Mouse (Mus musculus): ENCODE data around the gene Hist1h2ab. TPM values are rescaled to one million over a fixed set of nuclear protein-coding genes. Genes with fewer than 3 reads are reported as not detected.
"Not testable (repeated sequence)": the region's sequence is repeated elsewhere in the genome, so short reads cannot be mapped to it uniquely, and the experiment has no call there.

Gene Hist1h2ab
- polyA plus RNA-seq (2016; fragmentation: Nextera tagmentation; extraction: Ambion mirVana) = 49.5 and 50.4 TPM in 2 replicates

DNA sequence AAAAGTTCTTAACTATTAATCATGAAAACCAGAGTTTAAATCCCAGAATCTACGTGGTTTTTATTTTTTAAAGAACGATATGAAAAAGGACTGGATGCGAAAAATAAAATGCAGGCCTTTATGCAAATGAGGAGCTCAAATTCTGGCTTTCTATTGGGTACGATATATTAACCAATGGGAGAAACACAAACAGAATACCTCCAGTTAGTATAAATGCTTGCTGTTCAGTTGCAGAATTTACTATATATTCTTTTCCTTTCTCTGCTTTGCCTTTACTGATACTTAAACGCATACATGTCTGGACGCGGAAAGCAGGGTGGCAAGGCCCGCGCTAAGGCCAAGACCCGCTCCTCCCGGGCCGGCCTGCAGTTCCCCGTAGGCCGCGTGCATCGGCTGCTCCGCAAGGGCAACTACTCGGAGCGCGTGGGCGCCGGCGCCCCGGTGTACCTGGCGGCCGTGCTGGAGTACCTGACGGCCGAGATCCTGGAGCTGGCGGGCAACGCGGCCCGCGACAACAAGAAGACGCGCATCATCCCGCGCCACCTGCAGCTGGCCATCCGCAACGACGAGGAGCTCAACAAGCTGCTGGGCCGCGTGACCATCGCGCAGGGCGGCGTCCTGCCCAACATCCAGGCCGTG is at the start of gene Hist1h2ab:
Gene Hist1h2ab, plus strand, starts transcription at position 288 of the 639 bp plus-strand sequence.
- H3K36me3 ChIP-seq (replicated peaks); H3K9me3 ChIP-seq; H3K27me3 ChIP-seq (ENCODE audit: poor library complexity, severe bottlenecking): not testable (repeated sequence)
- peak; percentile 79 for DNase-seq (ENCODE audit: extremely low spot score, low spot score)
- peak within 1 kb of the TSS; percentile 53 for H3K4me3 ChIP-seq
- H3K4me1 ChIP-seq = peaks cover 38% of the 10 kb centered on the region
- peak within 1 kb of the TSS; percentile 98 for H3K27ac ChIP-seq
- WGBS = under 1% methylated on average over 33 of the region's 47 CpGs

DNA sequence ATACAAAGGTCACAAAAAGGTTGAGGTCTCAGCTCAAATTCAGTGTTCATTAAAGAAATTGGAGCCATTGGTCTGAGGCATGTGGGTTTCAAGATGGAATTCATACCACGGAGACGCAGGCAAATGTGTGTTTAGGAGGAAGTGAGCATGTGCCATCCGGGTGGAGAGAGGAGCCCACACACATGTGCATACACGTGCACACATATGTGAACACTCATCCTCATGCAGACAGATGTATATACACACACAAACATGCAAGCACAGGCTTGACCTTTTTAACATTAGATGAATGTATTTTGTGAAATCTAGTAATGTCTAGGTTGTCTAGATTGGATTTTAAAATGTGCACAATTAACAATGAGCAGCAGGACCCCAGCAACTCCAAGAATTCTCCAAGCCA is 48.7 kb upstream of the Hist1h2ab start:
- 91% methylated on average over 4 of the region's 4 CpGs for WGBS
- peaks cover 3% of the 10 kb centered on the region; the same call in 1 of the 2 replicates for H3K27me3 ChIP-seq (ENCODE audit: poor library complexity, severe bottlenecking)
- H3K4me1 ChIP-seq = peaks cover 23% of the 10 kb centered on the region
- peak; percentile 2 for DNase-seq (ENCODE audit: extremely low spot score, low spot score)
- H3K4me3 ChIP-seq = no peak overlapping the region
- no peak overlapping the region for H3K27ac ChIP-seq
- no peaks in the 10 kb centered on the region for H3K9me3 ChIP-seq
- H3K36me3 ChIP-seq (replicated peaks) = no peaks in the 10 kb centered on the region

- not testable (repeated sequence) for H3K27me3 ChIP-seq (ENCODE audit: poor library complexity, severe bottlenecking); H3K36me3 ChIP-seq (replicated peaks); DNase-seq (ENCODE audit: extremely low spot score, low spot score); H3K9me3 ChIP-seq; H3K27ac ChIP-seq; H3K4me3 ChIP-seq
- peaks cover 17% of the 10 kb centered on the region for H3K4me1 ChIP-seq
- WGBS = 84% methylated on average over 2 of the region's 2 CpGs
Observed at GRCm38 (mm10) chr13:23702801-23703200, 48.1 kb upstream of the Hist1h2ab start.

- Histone ChIP-seq H3K9me3 (no peaks in the 10 kb centered on the region), H3K4me1 (peaks cover 21% of the 10 kb centered on the region), H3K27ac (no peak overlapping the region), H3K4me3 (no peak overlapping the region), H3K27me3 (ENCODE audit: poor library complexity, severe bottlenecking) (peaks cover 23% of the 10 kb centered on the region), H3K36me3 (replicated peaks) (no peaks in the 10 kb centered on the region)
- DNase-seq (ENCODE audit: extremely low spot score, low spot score) = peak; percentile 8
- WGBS = 91% methylated on average over 7 of the region's 7 CpGs
Observed at GRCm38 (mm10) chr13:23705751-23706356, 45.1 kb upstream of the Hist1h2ab start.

DNA sequence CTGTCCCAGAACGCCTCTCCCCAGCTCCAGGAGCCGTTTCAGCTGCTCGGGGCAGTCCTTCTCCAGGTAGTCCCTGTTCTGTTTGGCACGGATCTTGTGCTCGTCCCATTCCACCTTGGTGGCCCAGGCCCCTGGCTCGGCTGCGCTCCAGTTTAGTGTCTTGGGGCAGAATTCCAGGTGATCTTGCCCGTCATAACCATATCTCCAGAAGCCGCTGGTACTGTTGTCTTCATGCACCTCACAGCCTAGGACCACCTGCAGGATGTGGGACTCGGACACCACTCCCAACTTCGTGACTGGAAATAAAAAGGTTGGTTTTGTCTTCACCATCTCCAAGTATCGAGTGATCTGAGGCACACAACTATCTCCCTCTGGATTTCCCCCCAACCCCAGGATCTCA is 44.2 kb upstream of the Hist1h2ab start:
- peaks cover 18% of the 10 kb centered on the region for H3K4me1 ChIP-seq

DNA sequence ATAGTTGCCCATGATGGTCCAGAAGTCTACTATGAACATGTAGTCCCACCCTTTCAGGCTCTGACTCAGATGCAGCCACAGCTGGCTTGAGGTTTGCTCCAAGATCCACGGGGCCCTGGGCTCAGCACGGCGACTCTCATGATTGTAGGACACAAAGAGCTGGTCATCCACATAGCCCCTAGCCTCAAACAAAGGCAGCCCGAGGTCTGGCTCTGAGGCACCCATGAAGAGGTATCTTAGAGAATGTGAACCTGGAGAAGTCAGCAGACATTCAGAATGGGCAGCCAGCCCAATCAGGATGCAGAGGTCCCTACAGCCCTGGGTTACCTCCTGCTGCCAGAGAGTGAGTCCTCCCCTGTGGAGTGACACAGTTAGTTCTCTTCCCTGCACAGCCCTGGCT is 42.9 kb upstream of the Hist1h2ab start:
- Histone ChIP-seq H3K4me1 (peaks cover 18% of the 10 kb centered on the region), H3K27me3 (ENCODE audit: poor library complexity, severe bottlenecking) (peaks cover 38% of the 10 kb centered on the region), H3K36me3 (replicated peaks) (no peaks in the 10 kb centered on the region), H3K27ac (no peak overlapping the region), H3K9me3 (no peaks in the 10 kb centered on the region), H3K4me3 (no peak overlapping the region)
- DNase-seq (ENCODE audit: extremely low spot score, low spot score) = peak; percentile 10
- WGBS = 85% methylated on average over 4 of the region's 4 CpGs

More for the DNA sequence above, 44.2 kb upstream of the Hist1h2ab start:
- Histone ChIP-seq H3K27me3 (ENCODE audit: poor library complexity, severe bottlenecking) (peaks cover 32% of the 10 kb centered on the region), H3K36me3 (replicated peaks) (no peaks in the 10 kb centered on the region), H3K27ac (peak overlapping the region; percentile 37), H3K9me3 (no peaks in the 10 kb centered on the region), H3K4me3 (no peak overlapping the region)
- DNase-seq (ENCODE audit: extremely low spot score, low spot score) = peak; percentile 12
- 92% methylated on average over 12 of the region's 12 CpGs for WGBS

GRCm38 (mm10) chr13:23708654-23709053 is 42.3 kb upstream of the Hist1h2ab start:
- peak; percentile 12 for DNase-seq (ENCODE audit: extremely low spot score, low spot score)
- Histone ChIP-seq H3K4me1 (peaks cover 18% of the 10 kb centered on the region), H3K4me3 (no peak overlapping the region), H3K27me3 (ENCODE audit: poor library complexity, severe bottlenecking) (peaks cover 38% of the 10 kb centered on the region), H3K36me3 (replicated peaks) (no peaks in the 10 kb centered on the region), H3K9me3 (no peaks in the 10 kb centered on the region), H3K27ac (no peak overlapping the region)
- WGBS = 84% methylated on average over 4 of the region's 4 CpGs

DNA sequence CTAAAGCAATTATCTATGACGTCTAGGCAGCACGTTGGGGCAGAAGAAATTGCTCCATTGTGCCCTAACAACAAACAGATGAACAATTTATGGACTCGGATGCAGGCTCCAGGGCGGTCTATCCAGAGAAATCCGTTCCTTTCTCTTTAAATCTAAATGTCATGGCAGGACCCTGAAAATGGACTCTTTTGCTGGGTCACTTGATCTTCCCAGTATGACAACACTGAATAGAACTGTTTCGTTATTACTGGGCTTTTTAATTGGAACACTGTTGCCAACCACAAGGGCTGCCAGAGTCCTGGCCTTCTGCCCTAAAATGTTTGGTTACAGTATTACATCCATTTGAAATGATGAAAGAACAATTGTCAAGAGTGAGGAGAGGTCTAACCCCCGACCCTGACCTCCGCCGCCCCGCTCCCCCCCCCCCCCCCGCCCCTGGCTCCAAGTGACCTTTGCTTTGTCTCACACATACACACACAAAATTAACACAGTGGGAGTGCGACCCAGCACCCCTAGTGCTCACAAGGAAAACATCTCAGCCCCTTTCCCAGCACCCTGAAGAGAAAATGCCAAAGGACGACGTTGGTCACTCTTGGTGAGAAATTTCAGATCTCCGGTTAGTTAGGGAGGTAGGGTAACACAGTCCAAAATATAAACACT is 41.1 kb upstream of the Hist1h2ab start:
- Histone ChIP-seq H3K4me1 (peaks cover 18% of the 10 kb centered on the region), H3K27ac (peak overlapping the region; percentile 76), H3K4me3 (peak overlapping the region; percentile 44), H3K36me3 (replicated peaks) (no peaks in the 10 kb centered on the region), H3K9me3 (no peaks in the 10 kb centered on the region), H3K27me3 (ENCODE audit: poor library complexity, severe bottlenecking) (peaks cover 38% of the 10 kb centered on the region)
- WGBS = 26% methylated on average over 15 of the region's 15 CpGs
- peak; percentile 14 for DNase-seq (ENCODE audit: extremely low spot score, low spot score)

DNA sequence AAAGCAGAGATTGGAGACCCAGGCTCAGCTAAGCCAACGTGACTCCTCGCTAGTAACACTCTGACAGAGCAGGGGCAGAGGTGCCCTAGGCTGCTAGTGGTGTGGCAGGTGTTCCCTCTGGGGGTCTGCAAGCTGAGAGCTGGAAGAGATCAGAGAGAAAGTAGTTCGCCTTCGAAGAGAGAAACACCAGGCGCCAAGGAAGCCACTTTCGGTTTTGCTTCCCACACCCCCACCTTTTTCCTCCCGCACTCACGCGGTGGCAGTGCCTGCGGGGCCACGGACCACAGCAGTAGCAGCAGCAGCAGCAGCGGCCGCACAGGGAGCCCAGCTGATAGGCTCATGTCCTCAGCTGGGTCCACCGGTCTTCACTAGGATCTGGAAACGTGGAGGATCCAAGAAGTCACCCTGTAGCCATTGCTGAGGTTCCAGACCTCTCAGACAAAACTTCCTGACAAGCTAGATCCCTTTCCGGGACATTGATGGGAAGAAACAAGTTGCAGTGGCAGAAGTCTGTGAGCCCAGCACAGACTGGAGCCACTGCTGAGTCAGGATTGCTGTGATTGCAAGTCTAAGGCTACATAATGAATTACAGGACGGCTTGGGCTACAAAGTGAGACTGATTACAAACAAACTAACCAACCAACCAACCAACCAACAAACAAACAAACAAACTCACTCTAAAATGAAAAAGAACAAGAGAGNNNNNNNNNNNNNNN is 40.4 kb upstream of the Hist1h2ab start, which contains the start of gene Hfe:
Gene Hfe, minus strand, starts transcription at position 481 of the 716 bp plus-strand sequence.
- Histone ChIP-seq H3K9me3 (no peaks in the 10 kb centered on the region), H3K4me3 (peak within 1 kb of the TSS; percentile 44), H3K36me3 (replicated peaks) (no peaks in the 10 kb centered on the region), H3K27ac (peak within 1 kb of the TSS; percentile 76), H3K27me3 (ENCODE audit: poor library complexity, severe bottlenecking) (peaks cover 38% of the 10 kb centered on the region), H3K4me1 (peaks cover 20% of the 10 kb centered on the region)
- WGBS = 4% methylated on average over 17 of the region's 17 CpGs
- peak; percentile 44 for DNase-seq (ENCODE audit: extremely low spot score, low spot score)

GRCm38 (mm10) chr13:23716261-23717042 is 34.5 kb upstream of the Hist1h2ab start:
- Histone ChIP-seq H3K36me3 (replicated peaks) (no peaks in the 10 kb centered on the region), H3K27me3 (ENCODE audit: poor library complexity, severe bottlenecking) (peaks cover 9% of the 10 kb centered on the region), H3K9me3 (no peaks in the 10 kb centered on the region), H3K27ac (no peak overlapping the region), H3K4me3 (no peak overlapping the region), H3K4me1 (0 out of 2 replicates have a peak, but pooled peaks cover 2% of the 10 kb centered on the region)
- WGBS = 92% methylated on average over 5 of the region's 5 CpGs
- no peak for DNase-seq (ENCODE audit: extremely low spot score, low spot score)

DNA sequence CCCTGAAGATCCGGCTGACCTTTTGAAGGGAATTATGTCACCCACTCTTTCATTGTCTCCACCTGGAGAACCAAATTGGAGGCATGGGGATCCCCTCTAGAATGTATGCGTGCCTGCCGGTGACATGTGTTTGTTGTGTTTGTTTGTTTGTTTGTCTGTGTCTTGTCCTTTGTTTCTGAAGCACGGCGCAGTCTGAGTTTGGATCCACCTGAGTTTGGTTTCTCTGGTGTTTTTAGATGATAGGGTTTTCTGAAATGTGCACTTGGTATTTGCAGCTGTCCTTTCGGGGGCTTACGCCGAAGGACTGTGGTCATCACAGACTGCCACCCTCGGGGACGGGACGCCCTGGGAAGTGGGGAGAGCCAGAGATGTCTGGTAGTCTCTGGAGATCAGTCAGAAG is 33.8 kb upstream of the Hist1h2ab start:
- Histone ChIP-seq H3K4me1 (0 out of 2 replicates have a peak, but pooled peaks cover 2% of the 10 kb centered on the region), H3K27me3 (ENCODE audit: poor library complexity, severe bottlenecking) (peaks cover 2% of the 10 kb centered on the region; the same call in 1 of the 2 replicates), H3K36me3 (replicated peaks) (no peaks in the 10 kb centered on the region), H3K4me3 (no peak overlapping the region), H3K27ac (no peak overlapping the region), H3K9me3 (no peaks in the 10 kb centered on the region)
- DNase-seq (ENCODE audit: extremely low spot score, low spot score) = peak; percentile 10
- WGBS = 60% methylated on average over 11 of the region's 11 CpGs
